Mouse (Mus musculus) urinary bladder, postnatal 14 days (tissue): ENCODE results near the gene Neurl1b.

ENCODE experiments used
- DNase-seq: peaks from one replicate; pipeline ENCODE4 v3.0.0; 2021; ENCODE audit warnings: low spot score

Neurl1b gene

DNA sequence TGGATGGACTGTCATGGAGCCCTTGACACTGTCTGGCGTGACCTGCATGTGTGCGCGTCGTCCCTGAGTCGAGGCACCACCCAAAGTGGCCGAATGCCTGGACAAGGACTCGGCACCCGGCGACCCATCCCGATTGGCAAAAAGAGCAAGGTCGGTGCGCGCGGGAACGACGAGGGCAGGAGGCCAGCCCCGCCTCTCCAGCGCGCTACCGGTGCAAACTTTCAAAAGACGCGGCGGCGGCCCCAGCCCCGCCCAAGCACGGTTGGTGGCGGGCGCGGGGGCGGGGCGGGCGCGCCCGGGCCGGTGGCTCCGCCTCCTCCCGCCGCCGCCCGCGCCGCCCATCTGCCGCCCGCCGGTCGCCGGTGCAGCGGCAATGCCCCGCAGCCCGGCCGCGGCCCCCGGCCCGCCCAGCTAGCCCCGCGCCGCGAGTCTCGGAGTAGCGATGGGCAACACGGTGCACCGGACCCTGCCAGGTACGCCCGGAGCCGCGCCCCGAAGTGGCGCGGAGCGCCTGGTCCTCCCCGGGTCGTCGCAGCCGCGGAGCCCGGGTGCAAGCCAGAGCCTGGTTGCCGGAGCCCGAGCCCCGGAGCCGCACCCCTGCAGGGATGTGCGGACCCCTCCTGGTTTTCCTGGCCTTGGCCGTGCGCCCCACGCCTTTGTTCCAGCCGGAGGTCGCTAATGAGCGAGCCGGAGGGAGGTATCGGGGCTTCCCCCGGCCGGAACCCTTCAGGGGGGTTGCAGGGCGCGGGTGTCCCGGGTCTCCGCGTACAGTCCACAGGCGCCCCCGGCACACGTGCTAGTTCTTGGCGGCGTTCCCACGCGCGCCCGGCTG, at the start of gene Neurl1b:
Neurl1b (plus strand) TSS at position 307 of the 832 bp plus-strand sequence.
- DNase-seq, result peak; percentile 67

DNA sequence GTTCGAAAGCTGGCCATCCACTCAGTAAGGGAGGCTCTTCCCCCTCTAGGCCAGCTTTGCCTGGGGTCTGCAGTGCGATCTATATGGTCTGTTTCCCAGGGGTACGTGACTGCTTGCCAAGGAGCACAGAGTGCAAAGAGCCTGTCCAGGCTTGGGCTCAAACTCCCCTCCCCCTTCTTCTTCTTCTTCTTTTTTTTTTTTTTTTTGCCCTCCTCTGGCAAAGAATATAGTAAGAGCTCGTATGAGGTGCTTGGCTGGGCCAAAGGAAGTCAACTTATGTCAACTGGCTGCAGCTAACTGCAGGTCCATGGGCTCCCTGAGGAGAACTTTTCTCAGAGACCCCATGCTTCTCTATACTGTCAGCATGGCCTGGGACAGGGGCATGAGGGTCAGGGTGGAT, 47.8 kb upstream of the Neurl1b start:
- no peak for DNase-seq

DNA sequence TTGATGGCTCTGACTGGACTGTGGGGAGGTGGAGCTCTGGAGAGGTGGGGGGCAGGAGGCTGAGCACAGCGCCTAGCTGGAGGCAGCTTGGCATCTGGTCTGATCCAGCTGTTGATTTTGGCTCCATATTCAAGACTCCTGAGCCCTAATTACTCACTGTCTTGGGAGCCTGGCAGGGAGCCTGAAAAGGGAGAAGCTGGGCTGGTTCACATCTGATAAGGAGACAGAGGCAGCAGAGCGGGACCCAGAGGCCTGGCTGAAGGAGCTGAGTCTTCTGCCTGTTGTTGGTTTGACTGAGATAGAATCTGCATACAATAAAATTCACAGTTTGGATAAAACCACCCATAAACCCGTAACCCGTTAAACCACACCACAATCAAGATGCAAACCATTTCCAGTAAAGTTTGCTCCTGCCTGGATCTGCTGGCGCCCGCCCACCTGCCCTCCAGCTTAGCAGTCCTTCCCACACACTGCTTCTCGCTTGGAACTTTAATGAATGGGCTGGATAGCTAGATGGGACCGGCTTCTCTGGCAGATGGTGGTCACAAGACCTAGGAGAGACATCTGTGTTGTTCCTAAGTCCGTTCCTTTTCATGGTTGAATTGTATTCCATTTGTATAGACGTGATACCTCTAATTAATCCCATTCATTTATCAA, 46.2 kb upstream of the Neurl1b start:
- DNase-seq, result peak; percentile 89

DNA sequence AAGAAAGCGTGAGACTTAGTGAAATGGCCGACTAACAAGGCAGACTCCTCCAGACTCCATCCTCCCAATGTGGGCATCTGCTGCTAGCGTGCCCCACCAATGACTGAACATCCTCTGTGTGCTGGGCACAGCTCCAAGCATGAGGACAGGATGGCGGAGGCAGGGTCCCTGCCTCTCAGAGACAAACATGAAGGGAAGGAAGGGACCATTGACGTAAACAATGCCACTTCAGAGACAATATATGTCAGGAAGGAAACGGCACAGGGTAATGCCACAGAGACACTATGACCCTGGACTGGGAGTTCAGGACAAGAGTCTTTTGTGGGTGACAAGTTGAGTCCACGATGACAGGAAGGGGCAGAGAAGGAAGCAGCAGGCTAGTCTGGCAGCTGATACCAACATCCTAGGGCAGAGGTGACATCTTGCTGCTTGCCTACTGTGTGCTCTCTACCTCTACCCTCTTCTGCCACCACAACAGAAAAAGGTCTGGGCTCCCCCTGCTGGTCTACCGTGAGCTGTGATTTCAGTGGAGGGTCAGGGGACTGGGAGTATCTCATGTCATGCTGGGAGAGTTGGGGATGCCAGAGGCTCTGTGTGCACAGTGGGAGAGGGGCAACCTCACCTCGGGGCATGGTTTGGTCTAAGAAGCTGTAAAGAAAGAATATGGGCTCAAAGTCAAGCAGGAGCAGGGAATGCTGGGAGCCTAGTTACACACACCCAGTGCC, 43.9 kb upstream of the Neurl1b start:
- peak; percentile 50 for DNase-seq

DNA sequence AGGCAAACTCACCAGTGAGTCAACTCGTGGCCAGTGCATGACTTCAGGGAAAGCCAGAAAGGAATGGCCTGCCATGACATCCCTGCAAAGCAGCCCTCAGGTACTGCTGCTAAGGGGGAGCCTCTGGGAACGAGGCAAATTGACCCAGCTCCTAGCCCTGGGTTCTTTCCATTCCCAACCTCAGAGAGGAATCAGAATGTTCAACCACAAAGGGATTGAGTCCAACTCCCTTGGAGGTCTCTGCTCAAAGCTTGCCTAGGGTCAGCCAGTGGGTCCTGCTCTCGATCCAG, 43.4 kb upstream of the Neurl1b start:
- no peak for DNase-seq

DNA sequence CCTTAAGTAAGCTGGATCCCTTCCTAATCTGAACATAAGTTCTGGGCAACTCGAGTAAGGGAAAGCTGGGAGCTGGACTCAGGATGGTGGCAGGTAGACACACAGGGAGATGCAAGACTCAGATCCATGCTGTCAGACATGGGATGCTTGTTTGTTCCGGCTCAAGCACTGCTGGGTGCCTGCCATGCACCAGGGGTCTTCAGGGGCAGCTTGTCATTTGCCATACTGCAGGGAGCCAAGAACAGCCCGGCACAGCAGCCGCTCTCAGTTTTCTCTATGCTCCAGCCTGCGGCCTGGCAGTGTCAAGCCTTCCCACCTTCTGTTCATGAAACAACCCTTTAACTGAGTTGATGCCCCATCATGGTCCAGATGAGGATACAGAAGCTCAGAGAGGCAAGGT, 41.4 kb upstream of the Neurl1b start:
- DNase-seq, result no peak

DNA sequence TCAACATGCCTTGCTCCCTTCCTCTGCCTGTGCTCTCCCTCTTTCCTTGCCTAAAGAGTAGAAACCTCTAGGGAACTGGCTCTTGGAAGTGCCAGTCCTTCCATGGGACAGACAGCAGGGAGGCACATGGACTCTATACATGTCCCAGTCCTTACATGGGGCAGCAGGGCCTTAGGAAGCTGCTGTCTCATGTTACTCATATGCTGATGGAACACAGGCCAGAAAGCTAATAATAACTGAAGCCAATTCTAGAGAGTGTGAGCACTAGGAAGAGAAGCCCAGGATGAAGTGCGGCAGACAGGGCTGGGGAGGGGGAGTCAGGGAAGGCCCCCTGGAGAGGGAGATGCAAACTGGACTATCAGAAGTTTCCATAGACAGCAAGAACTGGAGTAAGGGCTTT, 38.2 kb upstream of the Neurl1b start:
- no peak for DNase-seq

DNA sequence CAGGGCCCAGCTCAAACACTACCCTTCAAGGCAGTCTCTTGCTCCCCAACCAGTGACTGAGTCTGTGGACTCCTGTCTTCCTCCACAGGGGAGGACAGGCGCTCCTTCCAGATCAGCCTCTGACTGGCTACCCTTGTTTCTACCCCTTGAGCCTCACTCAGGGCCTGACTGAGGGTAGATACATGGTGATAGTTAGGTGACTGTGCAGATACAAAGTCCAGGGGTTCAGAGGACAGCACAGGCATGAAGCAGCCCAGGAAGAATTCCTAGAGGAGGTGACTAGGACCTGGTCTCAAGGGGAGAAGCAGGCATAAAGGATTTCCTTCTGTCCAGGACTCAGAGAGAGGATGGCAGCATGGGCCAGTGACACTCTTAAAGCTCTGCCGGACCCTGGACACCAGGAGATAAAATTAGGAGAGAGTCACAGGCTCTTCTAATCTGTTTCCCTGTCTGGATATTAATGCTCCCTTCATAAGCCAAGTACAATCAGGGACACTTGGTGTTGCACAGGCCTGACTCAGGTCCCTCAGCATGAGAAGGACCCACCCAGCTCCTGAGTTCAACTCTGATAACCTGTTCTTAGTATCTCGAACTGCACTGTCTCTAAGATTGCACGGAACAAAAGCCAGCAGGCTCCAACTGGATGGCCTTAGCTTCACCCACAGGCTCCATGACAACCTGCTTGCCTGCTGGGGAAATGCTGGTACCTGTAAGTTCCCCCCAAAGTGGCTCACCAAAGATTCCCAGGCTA, 37.5 kb upstream of the Neurl1b start:
- no peak for DNase-seq

DNA sequence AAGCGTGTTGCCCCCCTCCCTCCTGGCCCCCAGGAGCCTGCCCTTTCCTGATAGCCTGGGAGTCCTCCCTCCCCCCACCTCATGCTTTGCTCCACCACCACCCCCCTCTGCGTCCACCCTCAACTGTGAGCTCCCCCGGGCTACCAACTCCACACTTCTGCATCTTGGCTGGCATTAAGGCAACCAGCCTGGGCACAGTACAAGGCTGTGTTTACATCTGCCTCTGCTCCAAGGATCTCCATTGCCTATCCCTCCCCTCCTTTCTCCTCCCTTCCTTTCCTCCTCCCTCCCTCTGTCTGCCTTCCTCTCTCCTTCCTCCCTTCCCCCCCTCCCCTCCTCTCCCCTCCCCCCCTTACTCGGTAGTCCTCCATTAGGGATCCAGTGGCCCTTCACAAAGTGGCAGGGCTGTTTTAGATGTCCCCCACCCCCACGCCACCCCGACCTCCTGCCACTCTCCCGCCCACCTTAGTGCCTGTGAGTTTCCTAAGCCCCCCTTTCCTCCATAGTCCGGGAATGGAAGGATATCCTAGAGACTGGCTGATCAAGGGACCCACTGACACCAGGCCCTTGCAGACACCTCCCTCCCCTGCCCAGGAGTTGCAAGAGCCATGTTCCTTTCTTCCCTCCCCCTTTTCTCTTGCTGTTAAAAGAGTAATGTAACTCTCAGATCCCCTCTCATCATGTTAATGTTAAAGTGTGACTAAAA, 34.2 kb upstream of the Neurl1b start:
- no peak for DNase-seq

DNA sequence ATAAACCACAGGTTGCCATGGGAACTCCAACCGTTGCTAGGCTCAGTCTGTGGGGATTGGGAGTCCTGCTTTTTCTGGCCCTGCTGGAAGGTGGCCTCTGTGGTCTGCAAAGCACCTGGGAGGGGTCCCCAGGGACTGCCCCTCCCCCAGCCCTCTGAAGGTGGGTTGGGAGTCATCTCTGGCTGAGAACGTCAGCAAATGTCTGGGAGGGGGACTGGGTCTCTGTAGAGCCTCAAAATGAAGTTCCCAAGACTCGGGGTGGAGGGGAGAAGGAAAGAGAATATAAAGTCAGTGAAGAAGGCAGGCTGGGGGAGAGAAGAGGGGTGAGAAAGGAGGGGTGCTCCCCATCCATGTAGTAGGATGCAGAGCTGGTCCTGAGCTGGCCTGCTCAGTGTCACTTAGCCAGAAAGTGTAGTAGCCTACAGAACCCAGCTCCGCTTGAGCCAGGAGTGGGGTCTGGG, 33.6 kb upstream of the Neurl1b start:
- no peak for DNase-seq

DNA sequence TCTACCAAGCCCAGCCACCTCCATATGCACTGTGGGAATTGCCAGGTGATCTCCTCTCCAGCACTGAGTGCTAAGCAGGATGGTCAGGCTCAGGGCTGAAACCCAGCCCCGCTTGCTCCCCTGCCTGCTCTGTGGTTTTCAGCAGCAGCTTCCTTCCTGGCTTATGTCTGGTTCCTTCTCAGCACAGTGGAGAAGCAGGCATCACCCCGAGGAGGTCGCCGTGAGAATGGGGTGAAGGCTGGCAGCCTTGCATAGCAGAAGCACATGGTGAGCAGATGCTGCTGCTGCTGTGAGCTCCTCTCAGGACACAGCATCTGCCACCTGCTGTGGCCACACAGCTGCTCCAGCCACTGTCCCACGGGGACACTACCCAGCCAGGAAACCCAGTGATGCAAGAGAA, 33.0 kb upstream of the Neurl1b start:
- DNase-seq, result no peak

DNA sequence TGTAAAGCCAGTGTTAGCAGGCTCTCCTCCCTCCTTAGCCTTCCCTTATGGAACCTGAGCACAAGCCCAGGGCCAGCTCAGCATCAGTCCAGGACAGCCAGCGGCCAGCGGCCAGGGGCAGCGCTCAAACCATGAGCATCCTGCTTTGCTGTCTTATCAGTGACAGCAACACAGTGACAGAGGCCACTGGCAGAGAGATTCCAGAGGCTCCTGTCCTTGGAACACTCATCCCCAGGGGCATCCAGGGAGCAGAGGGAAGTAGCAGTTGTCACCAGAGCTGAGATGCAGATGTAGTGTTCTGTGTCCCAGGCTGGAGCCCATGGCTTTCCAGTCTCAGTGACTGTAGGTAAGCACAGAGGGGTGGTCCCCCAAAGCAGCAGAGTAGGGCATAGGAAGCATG, 32.5 kb upstream of the Neurl1b start:
- no peak for DNase-seq

DNA sequence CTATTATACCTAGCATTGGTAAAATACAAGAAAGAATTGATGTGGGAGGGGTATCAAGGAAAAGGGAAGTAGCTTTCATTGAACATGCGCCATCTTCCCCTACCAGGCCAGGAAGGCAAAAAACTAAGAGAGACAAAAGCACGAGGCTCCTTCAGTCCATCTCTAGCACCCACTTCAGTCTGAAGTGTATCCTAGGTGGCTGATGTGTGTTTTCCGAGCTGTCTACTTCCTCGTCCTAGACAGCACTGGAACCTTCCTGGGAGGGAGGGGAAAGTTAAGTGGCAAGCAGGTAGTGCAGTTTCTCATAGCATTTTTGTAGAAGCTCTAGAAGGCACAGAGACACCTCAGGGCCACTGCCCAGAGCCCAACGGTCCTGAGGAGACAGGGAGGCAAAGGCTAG, 31.9 kb upstream of the Neurl1b start:
- DNase-seq, result no peak

DNA sequence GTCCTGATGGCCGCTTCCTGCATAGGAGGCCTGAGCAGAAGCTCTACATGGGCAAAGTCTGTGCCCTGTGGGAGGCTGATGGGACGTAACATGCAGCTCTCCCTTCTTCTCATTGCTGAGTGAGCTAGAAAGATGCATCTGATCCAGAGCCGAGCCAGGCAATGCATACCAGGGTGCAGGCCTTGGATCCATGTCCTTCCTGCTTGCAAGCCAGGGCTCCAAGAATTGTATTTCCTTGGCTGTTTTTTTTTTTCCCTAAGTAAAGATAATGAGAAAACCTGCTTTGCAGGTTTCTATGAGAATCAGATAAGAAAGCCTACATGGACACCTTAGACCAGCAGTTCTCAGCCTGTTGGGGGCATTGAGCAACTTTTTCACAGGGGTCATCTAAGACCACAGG, 30.5 kb upstream of the Neurl1b start:
- DNase-seq, result no peak

DNA sequence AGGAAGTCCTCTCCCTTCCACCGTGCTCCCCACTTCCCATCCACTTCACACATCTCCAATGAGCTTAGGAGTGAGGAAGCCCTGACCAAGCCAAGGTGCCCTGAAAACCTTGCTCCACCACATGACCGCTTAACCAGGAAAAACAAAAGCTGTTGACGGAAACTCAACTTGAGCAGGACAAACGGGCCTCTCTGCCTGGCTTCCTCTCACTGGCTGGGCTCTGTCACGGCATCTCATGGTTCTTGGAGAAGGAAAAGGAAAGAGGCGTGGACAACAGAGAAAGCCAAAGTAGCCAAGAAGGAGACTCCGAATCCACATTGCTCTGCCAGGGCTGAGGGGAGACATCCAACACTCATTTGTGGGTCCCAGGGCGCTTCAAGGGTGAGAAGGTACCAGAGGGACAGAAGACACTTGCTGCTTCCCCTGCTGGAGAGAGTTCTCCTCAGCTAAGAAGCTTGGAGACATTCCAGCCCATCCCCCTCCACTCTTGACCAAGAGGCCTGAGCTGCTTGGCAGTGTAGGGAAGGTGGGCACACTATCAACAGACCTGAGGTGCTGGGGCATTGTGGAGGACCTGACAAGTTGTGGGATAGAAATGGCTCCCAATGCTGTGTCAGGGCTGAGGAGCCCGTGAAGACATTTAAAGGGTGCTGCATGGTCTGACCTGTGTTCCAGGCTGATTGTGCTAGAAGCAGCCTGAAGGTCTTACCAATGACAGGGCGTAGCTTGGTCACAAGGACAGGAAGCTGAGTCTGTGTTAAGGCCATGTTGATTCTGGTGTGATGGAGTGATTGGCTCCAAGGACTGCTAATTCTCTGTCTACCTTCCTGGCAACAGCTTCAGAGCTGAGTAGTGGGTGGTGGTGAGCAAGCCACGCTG, 29.1 kb upstream of the Neurl1b start:
- no peak for DNase-seq

DNA sequence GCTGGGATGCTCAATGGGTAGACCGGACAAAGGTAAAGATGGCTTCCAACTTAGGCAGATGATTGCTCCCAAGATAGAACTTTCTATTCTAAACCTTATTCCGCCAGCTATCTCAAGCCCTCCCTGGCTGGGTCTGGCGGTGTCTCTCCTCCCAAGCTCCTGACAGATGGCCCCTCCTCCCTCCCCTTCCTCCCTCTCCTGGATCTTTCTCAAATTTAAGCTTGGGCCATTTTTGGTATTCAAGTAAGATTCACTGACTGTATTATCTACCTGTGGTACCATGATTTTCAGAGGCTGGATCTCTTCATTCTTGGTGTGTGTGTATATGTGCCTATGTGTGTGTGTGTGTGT, 28.5 kb upstream of the Neurl1b start:
- no peak for DNase-seq

DNA sequence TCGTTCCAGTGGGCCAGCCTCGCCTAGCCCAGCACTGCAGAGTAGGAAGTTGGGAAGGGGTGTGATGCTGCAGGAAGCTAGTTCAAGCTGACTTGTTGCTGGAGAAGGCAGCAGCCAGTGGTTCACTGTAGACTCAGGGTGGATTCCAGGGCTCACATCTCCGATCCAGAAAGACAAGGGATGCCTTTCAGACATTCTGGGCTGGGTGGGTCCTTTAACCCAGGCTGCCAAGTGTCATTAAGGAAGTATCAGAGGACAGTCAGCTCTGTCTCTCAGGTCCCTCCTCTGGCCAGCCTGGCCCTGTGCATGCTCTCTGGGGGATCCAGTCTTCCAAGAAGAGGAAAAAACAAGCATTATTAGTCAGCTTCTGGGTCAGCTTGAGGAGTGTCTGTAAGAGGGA, 26.5 kb upstream of the Neurl1b start:
- peak; percentile 11 for DNase-seq

DNA sequence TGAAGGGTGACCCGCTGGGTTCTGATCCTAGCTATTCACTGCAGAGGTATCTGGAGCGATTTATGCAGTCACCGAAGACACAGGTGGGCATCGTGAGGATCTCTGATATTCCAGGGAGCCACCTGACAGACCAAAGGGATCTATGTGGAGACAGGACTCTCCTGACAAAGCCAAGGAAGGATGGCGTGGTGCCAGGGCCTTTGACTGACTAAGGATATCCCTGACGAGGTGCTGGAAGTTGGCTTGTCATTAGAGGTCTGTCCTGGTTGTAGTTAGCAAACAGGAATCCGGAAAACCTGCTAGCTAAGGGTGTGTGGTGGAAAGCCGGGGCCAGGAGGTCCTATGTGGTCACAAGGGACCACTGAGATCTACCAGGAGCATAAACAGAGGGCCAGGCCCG, 25.4 kb upstream of the Neurl1b start:
- peak; percentile 20 for DNase-seq

DNA sequence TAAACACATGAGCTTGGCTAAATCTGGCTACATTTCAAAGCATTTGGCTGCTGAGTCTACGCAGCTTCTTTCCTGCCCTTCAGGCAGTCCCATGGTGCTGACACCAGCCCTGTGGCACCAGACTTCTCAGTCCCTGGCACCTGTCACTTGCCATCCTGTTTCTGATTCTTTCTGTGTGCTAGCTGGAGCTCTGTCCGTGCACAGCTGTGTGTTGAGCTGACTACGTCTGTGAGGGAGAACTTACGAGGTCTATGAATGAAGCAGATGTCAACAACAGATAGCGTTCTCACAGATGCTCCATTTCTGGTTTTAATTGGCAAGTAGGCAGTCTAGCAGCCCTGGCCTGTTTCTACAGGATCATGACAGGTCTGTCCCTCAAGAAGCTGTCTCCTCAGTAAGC, 24.0 kb upstream of the Neurl1b start:
- no peak for DNase-seq

DNA sequence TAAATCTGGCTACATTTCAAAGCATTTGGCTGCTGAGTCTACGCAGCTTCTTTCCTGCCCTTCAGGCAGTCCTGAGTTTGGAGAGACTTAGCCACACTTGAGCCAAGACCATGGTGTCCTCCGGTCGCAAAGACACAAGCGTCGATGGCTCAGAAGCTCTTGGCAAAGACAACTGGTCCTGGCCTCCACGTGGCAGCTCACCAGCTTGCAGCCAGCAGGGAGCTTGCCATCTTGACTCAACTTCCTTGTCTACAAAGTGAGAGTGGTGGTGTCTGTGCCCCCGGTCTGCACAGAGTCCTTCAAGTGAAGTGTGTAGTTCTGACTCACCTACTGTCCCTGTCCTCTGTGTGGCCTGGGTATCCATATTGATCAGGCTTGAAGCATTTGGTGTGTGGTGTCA, 22.3 kb upstream of the Neurl1b start:
- no peak for DNase-seq

DNA sequence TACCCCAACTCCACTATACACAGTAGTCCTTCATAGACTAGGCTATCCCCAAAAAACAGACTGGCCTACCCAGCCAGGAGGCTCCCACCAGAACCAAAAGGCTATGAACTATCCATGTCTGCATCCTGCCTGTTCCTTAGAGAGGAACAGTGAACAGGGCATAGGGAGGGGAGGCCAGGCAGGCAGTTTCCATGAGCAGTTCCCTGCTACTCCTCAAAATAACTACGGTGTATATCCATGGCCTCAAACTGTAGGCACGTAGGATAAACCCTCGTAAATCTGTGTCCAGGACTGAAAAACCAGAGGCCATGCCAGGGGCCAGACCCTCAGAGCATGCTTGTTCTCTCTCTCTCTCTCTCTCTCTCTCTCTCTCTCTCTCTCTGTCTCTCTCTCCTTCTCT, 17.9 kb upstream of the Neurl1b start:
- DNase-seq, result no peak
